Mouse (Mus musculus): Measurements from ENCODE around the gene Ikzf3. TPM values are rescaled to one million over a fixed set of nuclear protein-coding genes. Genes with fewer than 3 reads are reported as not detected.
A peak's percentile ranks its signal among the peaks of the same experiment; 100 is the strongest.

The Ikzf3 gene
- polyA plus RNA-seq, 1 experiment, result 41.7 TPM

- TF ChIP-seq CTCF (IDR thresholded peaks at IDR 0.05; ENCODE audit: control insufficient read depth, insufficient read depth, low read length) (no peak), POLR2A (IDR thresholded peaks at IDR 0.05; ENCODE audit: borderline replicate concordance, control insufficient read depth, low read depth, low read length) (no peak)
- 82% methylated on average over 1 of the region's 1 CpGs for WGBS
- no peak overlapping the region for H3K27ac ChIP-seq (ENCODE audit: control insufficient read depth, insufficient read depth, low read depth, low read length, poor library complexity)
- H3K4me3 ChIP-seq (replicated peaks; ENCODE audit: control insufficient read depth, low read depth, low read length), result no peak overlapping the region
- no peaks in the 10 kb centered on the region for H3K4me1 ChIP-seq (ENCODE audit: control insufficient read depth, insufficient read depth, low read length)
These were observed 102.1 kb downstream of the Ikzf3 start for GRCm38 (mm10) chr11:98443688-98444087.

DNA sequence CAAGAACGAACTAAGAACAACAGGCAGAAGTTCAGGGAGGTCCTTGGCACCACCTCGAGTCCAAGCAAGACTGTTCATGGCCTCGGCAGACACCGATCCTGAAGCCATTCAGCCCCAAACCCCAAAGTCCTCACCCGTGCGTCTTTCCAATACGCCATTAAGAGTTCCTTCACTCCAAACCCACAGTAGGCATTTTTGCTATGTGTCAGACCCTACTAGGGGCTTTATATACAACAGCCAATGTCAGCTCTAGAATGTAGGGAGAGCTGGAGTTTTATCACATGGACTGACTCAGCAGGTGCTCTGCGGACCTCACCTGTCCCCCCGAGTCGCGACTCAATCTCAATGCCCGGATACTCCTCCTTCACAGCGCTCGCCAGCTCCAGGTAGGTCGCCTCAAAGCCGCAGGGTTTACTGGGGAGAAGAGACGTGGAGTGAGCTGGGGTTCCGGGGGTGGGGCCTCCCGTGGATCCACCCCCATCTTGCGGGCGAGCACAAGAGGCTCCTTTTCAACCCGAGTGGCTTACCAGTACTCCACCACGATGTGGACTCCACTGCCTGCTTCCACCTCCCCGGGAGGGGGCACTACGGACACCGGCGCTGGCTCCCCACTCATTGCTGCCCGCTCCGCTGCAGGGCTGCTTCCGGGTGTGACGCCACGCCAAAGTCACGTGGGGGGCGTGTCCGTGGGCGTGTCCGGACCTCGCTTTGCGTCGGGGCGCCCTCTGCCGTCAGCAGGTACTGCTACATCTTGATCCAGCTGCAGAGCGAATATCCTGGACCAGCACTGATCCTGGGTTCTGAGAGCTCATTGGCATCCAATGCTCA lies 107.3 kb downstream of the Ikzf3 start, which contains the start of gene Mien1:
Mien1 (minus strand) TSS at position 661 of the 828 bp plus-strand sequence.
- Histone ChIP-seq H3K4me3 (replicated peaks; ENCODE audit: control insufficient read depth, low read depth, low read length) (peak within 1 kb of the TSS; percentile 91), H3K4me1 (ENCODE audit: control insufficient read depth, insufficient read depth, low read length) (no peaks in the 10 kb centered on the region), H3K27ac (ENCODE audit: control insufficient read depth, insufficient read depth, low read depth, low read length, poor library complexity) (peak within 1 kb of the TSS; percentile 76)
- TF ChIP-seq CTCF (IDR thresholded peaks at IDR 0.05; ENCODE audit: control insufficient read depth, insufficient read depth, low read length) (peak; percentile 92), POLR2A (IDR thresholded peaks at IDR 0.05; ENCODE audit: borderline replicate concordance, control insufficient read depth, low read depth, low read length) (peak; percentile 44; the same call in 1 of the 2 replicates)
- WGBS, result 2% methylated on average over 43 of the region's 43 CpGs

GRCm38 (mm10) chr11:98437441-98437840 lies 108.4 kb downstream of the Ikzf3 start:
- 86% methylated on average over 6 of the region's 6 CpGs for WGBS
- TF ChIP-seq CTCF (IDR thresholded peaks at IDR 0.05; ENCODE audit: control insufficient read depth, insufficient read depth, low read length) (no peak), POLR2A (IDR thresholded peaks at IDR 0.05; ENCODE audit: borderline replicate concordance, control insufficient read depth, low read depth, low read length) (no peak)
- Histone ChIP-seq H3K4me1 (ENCODE audit: control insufficient read depth, insufficient read depth, low read length) (no peaks in the 10 kb centered on the region), H3K4me3 (replicated peaks; ENCODE audit: control insufficient read depth, low read depth, low read length) (no peak overlapping the region), H3K27ac (ENCODE audit: control insufficient read depth, insufficient read depth, low read depth, low read length, poor library complexity) (no peak overlapping the region)

DNA sequence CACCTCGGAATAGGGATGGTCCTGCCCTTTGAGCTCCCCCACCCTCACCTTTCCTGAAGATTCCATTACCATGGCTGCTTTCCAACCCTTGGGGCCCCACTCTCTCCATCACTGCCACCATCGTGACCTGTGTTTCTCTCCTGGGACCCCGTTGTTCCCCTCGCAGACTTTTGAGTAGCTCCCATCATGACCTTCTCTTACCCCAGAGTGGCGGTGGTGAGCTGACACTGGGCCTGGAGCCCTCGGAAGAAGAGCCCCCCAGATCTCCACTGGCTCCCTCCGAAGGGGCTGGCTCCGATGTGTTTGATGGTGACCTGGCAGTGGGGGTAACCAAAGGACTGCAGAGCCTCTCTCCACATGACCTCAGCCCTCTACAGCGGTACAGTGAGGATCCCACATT lies 110.1 kb downstream of the Ikzf3 start:
- 90% methylated on average over 9 of the region's 9 CpGs for WGBS
- Histone ChIP-seq H3K4me3 (replicated peaks; ENCODE audit: control insufficient read depth, low read depth, low read length) (no peak overlapping the region), H3K4me1 (ENCODE audit: control insufficient read depth, insufficient read depth, low read length) (no peaks in the 10 kb centered on the region), H3K27ac (ENCODE audit: control insufficient read depth, insufficient read depth, low read depth, low read length, poor library complexity) (no peak overlapping the region)
- TF ChIP-seq CTCF (IDR thresholded peaks at IDR 0.05; ENCODE audit: control insufficient read depth, insufficient read depth, low read length), result no peak
- TF ChIP-seq POLR2A (IDR thresholded peaks at IDR 0.05; ENCODE audit: borderline replicate concordance, control insufficient read depth, low read depth, low read length), result no peak

DNA sequence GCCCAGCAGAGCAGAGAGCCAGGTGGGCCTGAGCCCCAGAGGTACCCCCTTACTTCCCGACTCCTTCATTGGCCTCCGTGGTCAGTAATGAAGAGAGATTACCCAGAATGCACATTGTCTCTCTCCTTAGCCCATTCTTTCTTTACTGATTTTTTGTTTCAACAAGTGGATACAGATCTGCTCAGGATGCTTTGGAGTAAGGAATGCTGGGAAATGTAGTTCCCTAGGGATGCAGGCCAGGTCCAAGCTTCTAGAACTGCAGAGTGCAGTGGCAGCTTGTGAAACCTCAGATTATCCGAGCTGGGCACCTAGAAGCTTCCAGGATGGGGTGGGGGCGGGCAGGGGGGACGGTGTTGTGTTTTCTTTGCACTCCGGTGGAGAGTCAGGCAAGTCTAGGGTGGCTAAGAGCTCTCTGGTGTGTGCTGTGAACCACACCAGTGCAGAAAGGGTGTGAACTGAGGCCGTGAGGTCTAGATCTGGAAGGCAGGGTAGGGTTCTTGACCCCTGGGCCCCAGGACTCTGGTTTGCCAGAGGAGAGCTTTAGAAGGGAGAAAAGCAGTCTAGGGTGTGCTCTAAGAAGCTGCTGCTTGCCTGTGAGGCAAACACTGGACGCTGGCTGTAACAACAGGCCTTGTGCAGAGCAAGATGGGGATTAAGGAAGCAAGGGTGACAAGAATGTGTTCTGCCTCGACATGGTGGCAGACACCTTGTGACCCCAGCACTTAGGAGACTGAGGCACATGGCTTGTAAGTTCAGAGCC lies 113.9 kb downstream of the Ikzf3 start:
- Histone ChIP-seq H3K4me3 (replicated peaks; ENCODE audit: control insufficient read depth, low read depth, low read length) (no peak overlapping the region), H3K4me1 (ENCODE audit: control insufficient read depth, insufficient read depth, low read length) (no peaks in the 10 kb centered on the region), H3K27ac (ENCODE audit: control insufficient read depth, insufficient read depth, low read depth, low read length, poor library complexity) (no peak overlapping the region)
- 66% methylated on average over 9 of the region's 9 CpGs for WGBS
- TF ChIP-seq CTCF (IDR thresholded peaks at IDR 0.05; ENCODE audit: control insufficient read depth, insufficient read depth, low read length), result no peak
- TF ChIP-seq POLR2A (IDR thresholded peaks at IDR 0.05; ENCODE audit: borderline replicate concordance, control insufficient read depth, low read depth, low read length), result no peak

DNA sequence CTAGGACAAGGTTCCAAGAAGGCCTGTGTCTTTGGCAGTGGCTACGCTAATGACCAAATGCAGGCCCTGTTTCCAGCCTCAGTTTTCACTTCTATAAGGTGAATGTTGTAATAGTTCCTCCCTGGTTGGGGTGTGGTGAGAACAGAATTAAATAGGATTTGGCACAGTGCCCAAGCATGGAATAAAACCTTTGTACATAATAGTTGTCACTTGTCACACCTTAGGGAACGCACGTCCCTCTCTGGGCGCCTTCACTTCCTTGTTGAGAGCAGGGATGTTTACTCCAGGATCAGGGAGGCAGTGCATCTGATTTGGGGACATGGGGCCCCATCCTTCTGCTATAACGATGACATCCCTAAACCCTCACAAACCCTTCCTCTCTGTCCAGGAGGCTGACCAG lies 117.4 kb downstream of the Ikzf3 start:
- no peak overlapping the region for H3K4me3 ChIP-seq (replicated peaks; ENCODE audit: control insufficient read depth, low read depth, low read length)

DNA sequence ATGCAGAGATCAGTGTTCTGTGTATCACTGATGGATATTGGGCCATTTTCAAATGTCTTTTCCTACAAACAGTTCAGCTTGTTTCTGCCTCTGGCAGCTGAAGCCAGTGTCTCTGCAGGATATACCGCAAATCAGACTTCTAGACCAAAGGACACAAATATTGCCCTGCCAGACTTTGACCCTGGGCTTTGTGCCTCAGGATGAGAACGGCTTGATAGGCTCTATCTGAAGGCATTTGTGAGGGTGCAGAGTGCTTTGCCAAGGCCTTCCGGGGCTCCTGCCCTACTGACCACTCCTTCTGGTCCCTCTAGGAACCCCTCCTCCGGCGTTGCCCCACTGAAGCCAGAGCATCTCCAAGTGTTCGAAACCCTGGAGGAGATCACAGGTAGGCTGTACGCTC lies 119.2 kb downstream of the Ikzf3 start:
- Histone ChIP-seq H3K27ac (ENCODE audit: control insufficient read depth, insufficient read depth, low read depth, low read length, poor library complexity) (no peak overlapping the region), H3K4me3 (replicated peaks; ENCODE audit: control insufficient read depth, low read depth, low read length) (no peak overlapping the region), H3K4me1 (ENCODE audit: control insufficient read depth, insufficient read depth, low read length) (no peaks in the 10 kb centered on the region)
- no peak for TF ChIP-seq POLR2A (IDR thresholded peaks at IDR 0.05; ENCODE audit: borderline replicate concordance, control insufficient read depth, low read depth, low read length)
- TF ChIP-seq CTCF (IDR thresholded peaks at IDR 0.05; ENCODE audit: control insufficient read depth, insufficient read depth, low read length), result no peak
- 80% methylated on average over 7 of the region's 7 CpGs for WGBS

More for the DNA sequence above, 117.4 kb downstream of the Ikzf3 start:
- H3K27ac ChIP-seq (ENCODE audit: control insufficient read depth, insufficient read depth, low read depth, low read length, poor library complexity), result no peak overlapping the region
- TF ChIP-seq CTCF (IDR thresholded peaks at IDR 0.05; ENCODE audit: control insufficient read depth, insufficient read depth, low read length) (no peak), POLR2A (IDR thresholded peaks at IDR 0.05; ENCODE audit: borderline replicate concordance, control insufficient read depth, low read depth, low read length) (no peak)
- WGBS, result 74% methylated on average over 5 of the region's 5 CpGs
- H3K4me1 ChIP-seq (ENCODE audit: control insufficient read depth, insufficient read depth, low read length), result no peaks in the 10 kb centered on the region

DNA sequence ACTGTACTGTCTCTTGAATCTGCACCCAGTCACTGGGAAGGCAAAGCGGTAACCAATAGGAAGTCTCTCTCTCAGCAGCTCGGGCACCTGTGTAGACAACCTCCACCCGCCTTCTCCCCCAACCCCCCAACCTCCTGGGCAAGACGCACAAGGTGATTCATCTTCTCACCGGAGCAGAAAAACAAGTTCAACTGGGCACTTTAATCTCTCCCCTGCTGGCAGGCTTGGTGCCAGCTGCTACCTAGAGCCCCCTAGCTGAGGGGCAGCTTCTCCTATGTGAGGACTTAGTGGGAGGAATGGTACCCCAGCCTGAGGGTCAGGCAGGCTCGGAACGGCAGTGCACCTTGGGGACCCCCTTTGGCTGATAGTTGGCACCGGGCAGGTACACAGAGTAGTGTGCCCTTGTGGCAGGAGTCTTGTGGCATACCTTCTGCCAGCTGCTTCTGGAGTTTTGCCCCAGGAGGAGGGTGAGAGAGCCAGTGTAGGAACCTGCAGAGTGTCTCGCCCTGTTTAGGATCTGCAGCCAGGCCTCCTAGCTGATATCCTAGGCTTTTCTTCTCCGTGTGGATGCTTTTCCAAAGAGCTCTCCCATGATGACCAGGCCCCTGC lies 126.8 kb downstream of the Ikzf3 start:
- Histone ChIP-seq H3K27ac (ENCODE audit: control insufficient read depth, insufficient read depth, low read depth, low read length, poor library complexity) (no peak overlapping the region), H3K4me3 (replicated peaks; ENCODE audit: control insufficient read depth, low read depth, low read length) (no peak overlapping the region), H3K4me1 (ENCODE audit: control insufficient read depth, insufficient read depth, low read length) (no peaks in the 10 kb centered on the region)
- 76% methylated on average over 10 of the region's 10 CpGs for WGBS
- TF ChIP-seq CTCF (IDR thresholded peaks at IDR 0.05; ENCODE audit: control insufficient read depth, insufficient read depth, low read length) (no peak), POLR2A (IDR thresholded peaks at IDR 0.05; ENCODE audit: borderline replicate concordance, control insufficient read depth, low read depth, low read length) (no peak)

Measured in bone marrow, adult 2 months (tissue).